Mouse (Mus musculus): Measurements from ENCODE around the gene Hoxa10.

Gene Hoxa10

GRCm38 (mm10) chr6:52203371-52204049 lies 37.1 kb downstream of the Hoxa10 start:
- no peak for DNase-seq

GRCm38 (mm10) chr6:52203121-52203370 lies 37.6 kb downstream of the Hoxa10 start:
- DNase-seq: no peak

GRCm38 (mm10) chr6:52202362-52203120 lies 38.1 kb downstream of the Hoxa10 start:
- DNase-seq: no peak

- no peak for DNase-seq
Measured at GRCm38 (mm10) chr6:52201269-52201668, 39.4 kb downstream of the Hoxa10 start.

GRCm38 (mm10) chr6:52200751-52201250 lies 39.9 kb downstream of the Hoxa10 start:
- no peak for DNase-seq

- DNase-seq: no peak
Measured at GRCm38 (mm10) chr6:52200073-52200750, 40.4 kb downstream of the Hoxa10 start.

GRCm38 (mm10) chr6:52197271-52197670 lies 43.4 kb downstream of the Hoxa10 start:
- DNase-seq: no peak

GRCm38 (mm10) chr6:52196811-52197210 lies 43.8 kb downstream of the Hoxa10 start:
- DNase-seq: no peak

- no peak for DNase-seq
Measured at GRCm38 (mm10) chr6:52194690-52195089, 46.0 kb downstream of the Hoxa10 start.

- DNase-seq: no peak
Measured at GRCm38 (mm10) chr6:52191860-52192550, 48.6 kb downstream of the Hoxa10 start.

- DNase-seq: no peak
Measured at GRCm38 (mm10) chr6:52190906-52191810, 49.5 kb downstream of the Hoxa10 start, which contains the start of gene Hoxa4. Hoxa4 (minus strand) TSS chr6:52191753.

GRCm38 (mm10) chr6:52190410-52190809 lies 50.2 kb downstream of the Hoxa10 start:
- no peak for DNase-seq

GRCm38 (mm10) chr6:52189909-52190308 lies 50.7 kb downstream of the Hoxa10 start:
- no peak for DNase-seq

- no peak for DNase-seq
Measured at GRCm38 (mm10) chr6:52189172-52189591, 51.5 kb downstream of the Hoxa10 start.

- DNase-seq: no peak
Measured at GRCm38 (mm10) chr6:52186500-52186899, 54.2 kb downstream of the Hoxa10 start.

- DNase-seq: no peak
Measured at GRCm38 (mm10) chr6:52185834-52186233, 54.8 kb downstream of the Hoxa10 start.

GRCm38 (mm10) chr6:52185222-52185621 lies 55.4 kb downstream of the Hoxa10 start:
- DNase-seq: no peak

- DNase-seq: no peak
Measured at GRCm38 (mm10) chr6:52184668-52185067, 56.0 kb downstream of the Hoxa10 start.

GRCm38 (mm10) chr6:52183311-52184080 lies 57.2 kb downstream of the Hoxa10 start:
- no peak for DNase-seq

GRCm38 (mm10) chr6:52182793-52183192 lies 57.9 kb downstream of the Hoxa10 start:
- no peak for DNase-seq

GRCm38 (mm10) chr6:52182030-52182429 lies 58.6 kb downstream of the Hoxa10 start:
- DNase-seq: no peak
